Mouse (Mus musculus): ENCODE measurements at regions not wholly inside any gene's neighbourhood (a gene's known extent, or its start where the extent isn't known, plus 50 kb on each side); places are given as distances from the start of the nearest gene placed in this dataset.

DNA sequence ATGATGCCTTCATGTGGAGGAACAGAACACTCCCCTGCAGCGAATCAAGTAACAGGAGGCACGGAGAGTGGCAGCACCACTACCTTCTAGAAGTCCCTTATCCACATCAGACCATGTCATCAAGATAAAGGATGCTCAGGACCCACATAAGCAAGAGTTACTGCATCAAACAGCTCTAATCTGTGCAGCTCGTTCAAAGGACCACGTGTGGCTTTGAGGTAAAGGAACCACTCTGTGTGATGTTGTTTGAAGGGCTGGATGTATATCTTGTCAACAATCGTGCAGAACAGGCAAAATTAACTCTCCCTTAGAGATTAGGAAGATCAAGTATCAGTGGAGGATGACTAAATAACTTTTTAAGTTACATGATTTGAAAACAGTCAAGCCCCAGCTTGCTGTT, 68.8 kb upstream of the Cd44 start:
- no peak for DNase-seq
- intact Hi-C loops (cut with DNase I; ENCODE audit: low total_unique reads): no loop called here

DNA sequence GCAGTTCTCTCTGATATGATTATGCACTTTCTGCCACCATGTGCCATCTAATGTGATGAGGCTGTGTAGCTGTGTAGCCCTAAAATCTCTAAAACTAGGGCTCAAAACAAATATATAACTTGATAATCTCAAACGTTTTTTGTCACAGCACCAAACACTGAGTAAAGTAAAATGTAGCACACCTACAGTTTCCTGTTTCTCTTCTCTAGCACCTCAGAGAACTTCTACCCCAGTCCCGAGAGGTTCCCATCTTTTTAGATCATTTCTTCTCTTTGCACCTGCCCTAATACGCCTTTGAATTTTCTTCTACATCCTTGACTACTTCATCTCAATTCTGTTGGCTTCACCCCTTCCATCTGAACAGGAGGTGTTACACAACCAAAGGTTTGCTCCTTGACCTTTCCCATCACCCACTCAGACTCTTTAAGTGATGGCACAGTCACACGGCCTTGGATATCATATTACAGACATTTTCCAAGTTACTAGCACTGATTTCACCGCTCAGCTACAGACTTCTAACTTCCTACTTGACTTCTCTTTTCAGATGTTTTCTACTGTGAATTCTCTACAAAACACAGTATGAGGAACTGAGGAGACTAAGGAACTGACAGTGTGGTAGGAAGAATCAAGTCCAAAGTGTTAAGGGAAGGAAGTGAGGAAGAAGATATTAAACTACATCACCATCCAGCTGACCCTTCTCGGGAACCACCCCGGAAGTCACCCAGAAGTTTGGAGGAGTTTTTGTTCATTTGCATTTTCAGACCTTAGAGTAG, 66.7 kb upstream of the Cd44 start:
- no peak for DNase-seq
- intact Hi-C loops (cut with DNase I; ENCODE audit: low total_unique reads): no loop called here

DNA sequence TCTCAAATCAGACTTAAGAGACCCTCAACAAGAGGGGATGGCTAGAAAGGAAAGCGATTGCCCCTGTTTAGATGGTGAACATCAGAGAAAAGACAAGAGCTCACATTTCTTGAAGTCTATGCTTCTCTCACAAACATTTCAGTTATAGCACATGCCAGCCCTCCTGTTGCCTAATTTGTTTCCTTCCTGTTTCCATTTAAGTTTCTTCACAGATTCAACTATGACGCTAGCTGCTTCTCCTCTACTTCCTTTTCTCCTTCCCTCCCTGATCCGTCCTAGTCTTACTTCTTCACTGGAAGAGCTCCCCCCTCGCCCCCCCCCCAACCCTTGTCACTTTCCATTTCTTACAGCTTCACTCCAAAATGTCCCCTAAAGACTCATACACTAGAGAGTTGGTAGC, 66.0 kb upstream of the Cd44 start:
- DNase-seq: no peak
- intact Hi-C loops (cut with DNase I; ENCODE audit: low total_unique reads): no loop called here

DNA sequence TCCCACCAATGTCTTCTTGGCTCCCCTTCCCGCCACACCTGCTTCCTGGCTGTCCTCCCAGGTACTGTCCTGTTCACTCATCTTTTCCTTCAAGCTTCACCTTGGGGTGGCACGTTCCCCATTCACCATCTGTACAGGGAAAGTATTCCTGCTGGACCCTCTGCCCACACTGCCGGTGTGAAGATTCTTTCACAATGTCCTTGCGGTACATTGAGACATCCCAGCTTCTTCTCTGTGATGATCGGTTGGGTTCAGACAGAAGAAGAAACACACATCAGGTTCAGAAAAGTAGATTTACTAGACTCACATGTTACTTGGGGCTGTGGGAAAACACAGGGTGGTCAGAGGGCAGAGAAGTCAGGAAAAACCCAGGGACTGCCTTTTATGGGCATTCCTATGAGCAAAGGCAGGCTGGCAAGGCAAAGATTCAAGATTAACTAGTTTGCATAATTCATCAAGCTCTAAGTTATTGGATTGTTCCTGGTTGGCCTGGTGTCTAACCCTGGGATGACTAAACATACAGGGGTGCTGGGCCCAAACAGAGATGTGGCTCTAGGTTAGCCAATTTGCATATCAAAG, 57.7 kb upstream of the Cd44 start:
- no peak for DNase-seq
- intact Hi-C loops (cut with DNase I; ENCODE audit: low total_unique reads): no loop called here

DNA sequence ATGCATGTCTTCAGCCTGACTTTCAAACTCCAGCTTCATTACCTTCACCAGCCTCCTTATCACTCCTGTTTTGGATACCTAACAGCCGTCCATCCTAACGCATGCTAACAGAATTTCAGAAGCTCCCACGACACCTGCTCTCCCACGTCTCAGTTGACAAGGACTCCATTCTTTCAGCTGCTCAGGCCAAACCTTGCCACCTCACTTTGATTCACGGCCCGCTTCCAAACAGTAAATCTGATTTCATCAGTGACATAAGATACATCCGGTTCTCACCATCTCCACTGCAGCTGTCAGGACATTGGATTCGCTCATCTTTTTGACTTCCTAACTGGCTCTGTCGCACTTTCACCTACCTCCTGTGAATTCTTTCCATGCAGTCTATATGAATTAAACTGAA, 57.1 kb upstream of the Cd44 start:
- intact Hi-C loops (cut with DNase I; ENCODE audit: low total_unique reads): no loop called here
- DNase-seq: no peak

DNA sequence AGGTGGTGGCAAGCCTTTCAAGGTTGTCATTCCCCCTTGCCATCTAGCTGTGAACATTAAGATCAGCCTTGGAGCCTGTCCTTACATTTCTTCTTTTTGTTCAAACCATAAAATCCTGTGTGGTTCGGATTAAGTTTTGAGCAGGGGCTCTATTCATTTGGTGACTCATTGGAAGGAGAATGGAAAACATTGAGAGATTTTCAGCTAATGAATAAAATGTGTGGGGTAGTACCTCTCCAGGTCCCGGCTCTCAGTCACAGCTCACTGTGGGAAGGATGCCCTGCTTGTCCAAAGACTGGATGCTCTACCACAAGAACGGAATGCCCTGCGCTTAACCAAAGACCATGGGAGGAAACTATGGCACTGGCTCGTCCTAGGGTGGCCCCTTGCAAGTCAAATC, 56.3 kb upstream of the Cd44 start:
- intact Hi-C loops (cut with DNase I; ENCODE audit: low total_unique reads): no loop called here
- DNase-seq: no peak

DNA sequence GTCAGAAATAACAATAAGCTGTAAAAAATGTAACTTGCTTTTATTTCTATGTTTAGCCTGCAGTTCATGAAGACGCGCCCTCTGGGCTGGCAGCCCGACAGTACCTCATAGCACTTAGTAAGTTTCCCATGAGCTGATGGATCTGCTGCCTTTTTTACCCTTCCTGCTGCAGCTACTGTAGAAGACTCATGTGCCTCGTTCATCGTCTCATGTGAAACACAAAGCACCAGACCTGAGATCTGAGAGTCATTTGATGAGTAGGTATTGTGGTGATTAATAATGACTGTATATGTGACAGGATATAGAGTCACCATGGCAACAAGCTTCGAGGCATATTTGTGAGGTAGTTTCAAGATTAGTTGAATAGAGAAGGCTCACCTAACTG, 55.4 kb upstream of the Cd44 start:
- peak; percentile 44 for DNase-seq
- intact Hi-C loops (cut with DNase I; ENCODE audit: low total_unique reads): no loop called here

DNA sequence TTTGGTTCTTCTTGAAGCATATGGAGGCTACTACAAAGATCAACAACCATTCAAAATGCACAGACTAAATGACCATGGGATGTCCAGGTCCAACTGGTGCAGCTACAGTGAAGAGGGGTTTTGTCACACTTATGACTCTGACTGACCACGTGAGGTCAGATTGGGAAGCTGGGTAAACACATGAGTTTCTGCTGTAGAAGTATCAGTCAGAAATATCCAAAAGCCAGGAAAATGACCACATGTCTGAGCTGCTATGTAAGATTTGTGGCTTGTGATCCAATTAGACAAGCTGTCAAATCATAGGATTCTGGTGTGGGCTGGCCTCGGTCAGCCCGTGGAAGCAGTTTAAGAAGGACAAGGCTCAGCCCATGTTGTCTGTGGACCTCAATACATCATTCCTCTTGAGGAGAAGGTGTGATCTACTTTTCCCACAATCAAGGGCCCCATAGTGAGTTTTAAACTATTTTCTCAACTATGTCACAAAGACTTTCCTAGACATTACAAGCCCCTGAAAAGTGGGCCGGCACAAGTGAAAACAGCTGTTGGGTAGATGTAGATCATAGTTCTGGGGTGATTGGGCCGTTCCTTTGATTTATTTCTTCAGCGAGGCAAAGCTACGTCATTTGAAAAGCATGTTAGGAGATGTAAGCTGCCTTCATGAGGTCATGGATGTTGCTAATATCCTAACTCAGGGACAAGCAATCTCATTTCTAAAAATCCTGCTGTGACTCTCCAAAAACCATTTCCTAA, 54.8 kb upstream of the Cd44 start:
- DNase-seq: no peak
- intact Hi-C loops (cut with DNase I; ENCODE audit: low total_unique reads): no loop called here

DNA sequence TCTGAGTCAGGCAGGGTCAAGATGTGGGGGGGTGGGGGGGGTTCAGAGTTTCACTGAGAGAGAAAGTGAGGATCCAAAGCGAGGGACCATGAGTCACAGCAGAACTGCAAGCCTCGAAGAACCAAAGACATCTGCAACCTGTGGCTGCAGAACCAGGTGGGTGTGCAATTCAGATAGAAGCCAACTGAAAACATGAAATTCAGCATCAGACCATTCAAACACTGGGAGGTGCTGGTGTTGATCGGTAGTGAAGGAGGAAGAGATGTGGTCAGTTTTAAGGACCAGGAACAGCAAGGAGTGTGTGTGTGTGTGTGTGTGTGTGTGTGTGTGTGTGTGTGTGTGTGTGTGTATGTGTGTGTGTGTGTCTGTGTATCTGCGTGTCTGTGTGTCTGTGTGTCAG, 53.8 kb upstream of the Cd44 start:
- intact Hi-C loops (cut with DNase I; ENCODE audit: low total_unique reads): no loop called here
- DNase-seq: no peak
